Mouse (Mus musculus): Measurements from ENCODE around the gene Prss44. TPM values are rescaled to one million over a fixed set of nuclear protein-coding genes. Genes with fewer than 3 reads are reported as not detected.
"Not testable (repeated sequence)": the region's sequence is repeated elsewhere in the genome, so short reads cannot be mapped to it uniquely, and the experiment has no call there.

Gene Prss44
- polyA plus RNA-seq, 1 experiment = 30.6 TPM

DNA sequence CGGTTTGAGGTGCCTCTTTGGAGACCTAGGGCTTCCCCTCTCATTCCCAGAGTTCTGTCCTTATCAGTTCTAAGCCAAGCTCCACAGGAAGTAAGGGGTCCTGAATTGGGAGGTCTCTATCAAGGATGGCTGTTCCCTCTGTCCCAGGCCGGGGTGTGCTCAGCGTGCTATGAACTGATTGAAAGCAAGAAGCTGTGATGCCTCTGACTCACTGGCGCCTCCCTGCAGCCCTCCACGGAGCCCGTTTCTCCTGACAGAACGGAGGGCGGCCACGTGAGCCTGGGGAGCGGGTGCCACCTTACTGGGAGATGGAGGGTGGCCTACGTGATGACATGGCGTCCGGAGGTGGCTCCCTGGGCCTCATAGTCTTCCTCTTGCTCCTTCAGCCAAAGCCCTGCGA lies 15.9 kb upstream of the Prss44 start, which contains the start of gene Prss42:
Prss42 (plus strand) TSS at position 301 of the 400 bp plus-strand sequence.
- H3K27ac ChIP-seq (ENCODE audit: control insufficient read depth, insufficient read depth, low read depth, low read length) = peak within 1 kb of the TSS; percentile 51

DNA sequence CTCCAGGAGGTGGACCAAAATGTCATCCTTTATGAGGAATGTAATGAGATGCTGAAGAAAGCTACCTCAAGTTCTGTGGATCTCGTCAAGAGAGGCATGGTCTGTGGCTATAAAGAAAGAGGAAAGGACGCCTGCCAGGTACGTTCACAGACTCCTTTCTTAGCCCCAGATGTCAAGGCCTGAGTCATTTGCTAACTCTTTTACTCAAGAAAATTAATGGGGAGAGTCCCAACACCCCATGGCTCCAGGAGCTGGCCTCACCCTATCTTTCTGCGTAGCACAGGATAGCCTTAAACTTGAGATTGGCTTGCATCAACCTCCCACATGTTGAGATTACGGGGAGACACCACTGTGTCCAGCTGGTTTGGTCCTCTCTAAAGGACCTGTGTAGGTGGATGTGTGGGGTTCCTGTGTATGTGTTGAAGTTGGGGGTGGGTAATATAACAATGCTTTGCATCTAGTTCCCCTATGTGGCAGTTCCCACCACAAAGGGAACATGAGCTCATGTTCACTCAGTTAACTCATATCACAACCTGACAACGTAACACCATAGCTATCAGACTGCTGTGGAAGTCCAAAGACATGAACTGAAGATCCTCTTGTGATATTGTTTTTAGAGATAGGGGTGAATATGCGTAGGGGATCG lies 12.8 kb upstream of the Prss44 start:
- peaks cover 17% of the 10 kb centered on the region for H3K4me1 ChIP-seq (ENCODE audit: control insufficient read depth, insufficient read depth, low read length)
- TF ChIP-seq POLR2A (IDR thresholded peaks at IDR 0.05; ENCODE audit: control insufficient read depth, low read depth, low read length) = no peak
- no peak for TF ChIP-seq CTCF (IDR thresholded peaks at IDR 0.05; ENCODE audit: control insufficient read depth, insufficient read depth, insufficient replicate concordance, low read depth, low read length)
- no peak overlapping the region for H3K4me3 ChIP-seq (ENCODE audit: control insufficient read depth, low read depth, low read length)
- H3K27me3 ChIP-seq (ENCODE audit: control insufficient read depth, insufficient read depth, low read length) = no peaks in the 10 kb centered on the region
- no peak overlapping the region for H3K27ac ChIP-seq (ENCODE audit: control insufficient read depth, insufficient read depth, low read depth, low read length)
- peaks cover 3% of the 10 kb centered on the region; the same call in 1 of the 2 replicates for H3K36me3 ChIP-seq (ENCODE audit: control insufficient read depth, insufficient read depth, low read length)

More for the DNA sequence above, 15.9 kb upstream of the Prss44 start, which contains the start of gene Prss42:
- TF ChIP-seq POLR2A (IDR thresholded peaks at IDR 0.05; ENCODE audit: control insufficient read depth, low read depth, low read length) (peak; percentile 50; the same call in 1 of the 2 replicates), CTCF (IDR thresholded peaks at IDR 0.05; ENCODE audit: control insufficient read depth, insufficient read depth, insufficient replicate concordance, low read depth, low read length) (no peak)
- Histone ChIP-seq H3K4me3 (ENCODE audit: control insufficient read depth, low read depth, low read length) (peak within 1 kb of the TSS; percentile 75), H3K27me3 (ENCODE audit: control insufficient read depth, insufficient read depth, low read length) (no peaks in the 10 kb centered on the region), H3K4me1 (ENCODE audit: control insufficient read depth, insufficient read depth, low read length) (peaks cover 17% of the 10 kb centered on the region), H3K36me3 (ENCODE audit: control insufficient read depth, insufficient read depth, low read length) (peaks cover 1% of the 10 kb centered on the region; the same call in 1 of the 2 replicates)

DNA sequence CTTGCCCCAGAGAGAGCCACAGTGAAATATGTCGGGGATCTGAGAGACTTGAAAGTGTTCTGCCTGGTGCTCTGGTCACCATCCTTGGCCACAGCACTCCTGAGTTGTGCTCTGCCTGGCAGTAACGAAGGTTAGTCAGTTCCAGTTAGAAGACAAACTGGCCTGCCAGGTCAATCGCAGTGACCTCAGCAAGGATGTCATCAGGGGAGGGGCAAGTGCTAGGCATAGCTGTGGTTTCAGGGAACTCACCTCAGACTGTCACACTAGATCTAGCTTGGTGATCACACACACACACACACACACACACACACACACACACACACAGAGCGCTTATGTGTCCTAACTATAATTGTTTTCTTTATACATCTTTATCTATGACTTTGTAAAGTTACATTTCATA lies 10.5 kb upstream of the Prss44 start:
- peaks cover 4% of the 10 kb centered on the region; the same call in 1 of the 2 replicates for H3K4me1 ChIP-seq (ENCODE audit: control insufficient read depth, insufficient read depth, low read length)
- H3K36me3 ChIP-seq (ENCODE audit: control insufficient read depth, insufficient read depth, low read length) = peaks cover 3% of the 10 kb centered on the region; the same call in 1 of the 2 replicates
- H3K27me3 ChIP-seq (ENCODE audit: control insufficient read depth, insufficient read depth, low read length) = no peaks in the 10 kb centered on the region
- no peak overlapping the region for H3K27ac ChIP-seq (ENCODE audit: control insufficient read depth, insufficient read depth, low read depth, low read length)
- no peak for TF ChIP-seq CTCF (IDR thresholded peaks at IDR 0.05; ENCODE audit: control insufficient read depth, insufficient read depth, insufficient replicate concordance, low read depth, low read length)
- TF ChIP-seq POLR2A (IDR thresholded peaks at IDR 0.05; ENCODE audit: control insufficient read depth, low read depth, low read length) = no peak
- H3K4me3 ChIP-seq (ENCODE audit: control insufficient read depth, low read depth, low read length) = no peak overlapping the region

DNA sequence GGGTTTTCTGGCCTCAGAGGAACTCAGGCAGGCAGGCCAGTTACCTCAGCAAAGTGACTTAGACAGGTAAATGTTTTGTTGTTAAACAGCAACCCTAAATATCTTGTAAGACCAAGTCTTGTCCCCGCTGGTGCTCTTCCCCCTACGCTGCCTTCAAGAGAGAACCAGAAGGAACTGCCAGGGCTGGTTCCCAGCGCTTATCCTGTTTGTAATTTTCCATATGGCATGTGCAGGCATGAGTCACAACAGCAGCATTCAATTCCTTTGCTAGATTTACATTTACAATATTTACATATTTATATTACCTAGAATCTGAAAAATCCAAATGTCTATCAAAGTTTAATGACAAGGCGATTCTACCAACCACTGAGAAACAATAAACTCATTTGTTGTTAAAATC lies 3.7 kb upstream of the Prss44 start:
- Histone ChIP-seq H3K4me1 (ENCODE audit: control insufficient read depth, insufficient read depth, low read length) (peaks cover 6% of the 10 kb centered on the region; the same call in 1 of the 2 replicates), H3K27me3 (ENCODE audit: control insufficient read depth, insufficient read depth, low read length) (no peaks in the 10 kb centered on the region), H3K27ac (ENCODE audit: control insufficient read depth, insufficient read depth, low read depth, low read length) (no peak overlapping the region), H3K36me3 (ENCODE audit: control insufficient read depth, insufficient read depth, low read length) (no peaks in the 10 kb centered on the region), H3K4me3 (ENCODE audit: control insufficient read depth, low read depth, low read length) (no peak overlapping the region)
- TF ChIP-seq POLR2A (IDR thresholded peaks at IDR 0.05; ENCODE audit: control insufficient read depth, low read depth, low read length) (no peak), CTCF (IDR thresholded peaks at IDR 0.05; ENCODE audit: control insufficient read depth, insufficient read depth, insufficient replicate concordance, low read depth, low read length) (no peak)

DNA sequence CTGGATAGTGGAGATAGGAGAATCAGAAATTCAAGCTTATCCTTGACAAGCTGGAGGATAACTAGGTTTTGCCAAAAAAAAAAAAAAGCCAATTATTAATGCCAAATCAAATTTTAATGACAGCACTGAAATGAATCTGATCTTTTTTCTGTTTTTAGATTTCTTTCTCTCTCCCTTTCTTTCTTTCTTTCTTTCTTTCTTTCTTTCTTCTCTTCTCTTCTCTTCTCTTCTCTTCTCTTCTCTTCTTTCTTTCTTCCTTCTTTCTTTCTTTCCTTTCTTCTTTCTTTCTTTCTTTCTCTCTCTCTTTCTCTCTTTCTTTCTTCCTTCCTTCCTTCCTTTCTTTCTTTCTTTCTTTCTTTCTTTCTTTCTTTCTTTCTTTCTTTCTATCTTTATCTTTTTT lies 6.8 kb downstream of the Prss44 start:
- not testable (repeated sequence) for H3K4me1 ChIP-seq (ENCODE audit: control insufficient read depth, insufficient read depth, low read length); H3K36me3 ChIP-seq (ENCODE audit: control insufficient read depth, insufficient read depth, low read length); H3K27me3 ChIP-seq (ENCODE audit: control insufficient read depth, insufficient read depth, low read length); H3K4me3 ChIP-seq (ENCODE audit: control insufficient read depth, low read depth, low read length); H3K27ac ChIP-seq (ENCODE audit: control insufficient read depth, insufficient read depth, low read depth, low read length)

DNA sequence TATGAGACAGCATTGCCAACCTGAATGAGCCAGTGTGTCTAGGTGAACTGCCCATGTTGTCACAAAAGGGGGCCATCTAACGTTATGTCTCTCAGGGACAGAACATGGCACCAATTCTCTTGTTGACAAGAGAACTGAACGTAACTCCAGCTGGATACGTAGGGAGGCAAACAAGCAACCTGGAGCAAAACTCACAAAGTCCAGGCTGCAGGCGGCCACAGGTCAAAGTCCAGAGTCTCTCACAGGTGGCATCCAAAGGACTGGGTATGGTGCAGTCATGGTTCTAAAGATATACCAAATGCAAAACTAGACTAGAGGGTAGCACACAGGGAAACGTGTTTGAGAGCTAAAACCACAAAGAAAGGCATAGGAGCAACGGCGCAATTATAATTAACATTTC lies 7.6 kb downstream of the Prss44 start:
- no peaks in the 10 kb centered on the region for H3K27me3 ChIP-seq (ENCODE audit: control insufficient read depth, insufficient read depth, low read length)
- H3K4me3 ChIP-seq (ENCODE audit: control insufficient read depth, low read depth, low read length) = no peak overlapping the region
- no peak overlapping the region for H3K27ac ChIP-seq (ENCODE audit: control insufficient read depth, insufficient read depth, low read depth, low read length)
- TF ChIP-seq POLR2A (IDR thresholded peaks at IDR 0.05; ENCODE audit: control insufficient read depth, low read depth, low read length) (no peak), CTCF (IDR thresholded peaks at IDR 0.05; ENCODE audit: control insufficient read depth, insufficient read depth, insufficient replicate concordance, low read depth, low read length) (no peak)
- no peaks in the 10 kb centered on the region for H3K36me3 ChIP-seq (ENCODE audit: control insufficient read depth, insufficient read depth, low read length)
- peaks cover under 1% of the 10 kb centered on the region for H3K4me1 ChIP-seq (ENCODE audit: control insufficient read depth, insufficient read depth, low read length)

DNA sequence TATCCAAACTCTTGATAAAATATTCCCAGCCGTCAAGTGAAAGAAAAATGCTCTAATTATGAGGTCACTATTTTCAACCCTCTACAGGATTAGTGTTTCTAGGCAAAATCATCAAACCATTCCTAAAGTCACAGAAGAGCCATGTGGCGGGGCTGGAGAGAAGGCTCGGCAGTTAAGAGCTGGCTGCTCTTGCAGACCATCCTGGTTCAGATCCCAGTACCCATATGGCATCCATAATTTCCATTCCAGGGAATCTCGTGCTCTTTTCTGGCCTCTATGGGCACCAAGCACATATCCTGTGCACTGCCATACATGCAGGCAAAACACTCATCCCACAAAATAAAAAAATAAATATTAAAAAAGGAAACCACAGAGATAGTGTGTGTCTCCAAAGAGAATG lies 11.6 kb downstream of the Prss44 start:
- no peak overlapping the region for H3K27ac ChIP-seq (ENCODE audit: control insufficient read depth, insufficient read depth, low read depth, low read length)
- no peaks in the 10 kb centered on the region for H3K36me3 ChIP-seq (ENCODE audit: control insufficient read depth, insufficient read depth, low read length)
- no peaks in the 10 kb centered on the region for H3K27me3 ChIP-seq (ENCODE audit: control insufficient read depth, insufficient read depth, low read length)
- no peak overlapping the region for H3K4me3 ChIP-seq (ENCODE audit: control insufficient read depth, low read depth, low read length)
- H3K4me1 ChIP-seq (ENCODE audit: control insufficient read depth, insufficient read depth, low read length) = peaks cover 17% of the 10 kb centered on the region
- no peak for TF ChIP-seq POLR2A (IDR thresholded peaks at IDR 0.05; ENCODE audit: control insufficient read depth, low read depth, low read length)
- TF ChIP-seq CTCF (IDR thresholded peaks at IDR 0.05; ENCODE audit: control insufficient read depth, insufficient read depth, insufficient replicate concordance, low read depth, low read length) = no peak
